Mouse (Mus musculus): Measurements from ENCODE around the gene Hoxd12.

DNA sequence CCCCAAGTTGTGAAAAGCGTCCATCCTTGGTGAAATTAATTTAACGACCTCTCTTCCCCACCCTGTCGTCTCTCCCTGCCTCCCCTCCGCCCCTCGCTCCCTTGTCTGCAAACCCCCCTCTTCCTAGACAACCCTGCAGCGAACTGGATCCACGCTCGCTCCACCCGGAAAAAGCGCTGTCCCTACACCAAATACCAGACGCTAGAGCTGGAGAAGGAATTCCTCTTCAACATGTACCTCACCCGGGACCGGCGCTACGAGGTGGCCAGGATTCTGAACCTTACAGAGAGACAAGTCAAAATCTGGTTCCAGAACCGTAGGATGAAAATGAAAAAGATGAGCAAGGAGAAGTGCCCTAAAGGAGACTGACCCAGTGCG, 24.2 kb downstream of the Hoxd12 start:
- TF ChIP-seq POLR2A (IDR thresholded peaks at IDR 0.05; ENCODE audit: low read depth, low read length) (no peak), CTCF (conservative IDR thresholded peaks at IDR 0.05; ENCODE audit: insufficient read depth, insufficient read length, low read depth, low read length) (no peak)
